Mouse (Mus musculus): ENCODE measurements around the gene Rab30. TPM values are rescaled to one million over a fixed set of nuclear protein-coding genes. Genes with fewer than 3 reads are reported as not detected.
"Not testable (repeated sequence)": the region's sequence is repeated elsewhere in the genome, so short reads cannot be mapped to it uniquely, and the experiment has no call there.

Rab30 gene
- total and polyA plus RNA-seq, 3 experiments: 0.21 to 5.0 (median 3.7) TPM

DNA sequence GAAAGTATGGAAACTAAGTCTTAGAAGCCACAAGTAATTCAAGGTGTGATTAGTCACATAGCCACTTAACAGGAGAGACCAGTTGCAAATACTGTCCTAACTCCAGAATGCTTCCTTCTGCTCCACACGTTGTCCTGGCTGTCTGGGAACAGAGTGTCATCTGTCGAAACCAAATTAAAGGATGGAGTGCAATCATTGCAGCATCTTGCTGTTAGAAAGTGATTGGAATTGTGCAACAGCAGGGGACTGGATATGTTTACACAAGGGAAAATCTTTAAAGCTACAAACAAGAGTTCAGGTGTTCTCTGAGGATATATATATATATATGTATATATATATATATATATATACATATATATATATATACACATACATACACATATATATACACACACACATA is 9.0 kb downstream of the Rab30 start:
- DNase-seq: no peak

DNA sequence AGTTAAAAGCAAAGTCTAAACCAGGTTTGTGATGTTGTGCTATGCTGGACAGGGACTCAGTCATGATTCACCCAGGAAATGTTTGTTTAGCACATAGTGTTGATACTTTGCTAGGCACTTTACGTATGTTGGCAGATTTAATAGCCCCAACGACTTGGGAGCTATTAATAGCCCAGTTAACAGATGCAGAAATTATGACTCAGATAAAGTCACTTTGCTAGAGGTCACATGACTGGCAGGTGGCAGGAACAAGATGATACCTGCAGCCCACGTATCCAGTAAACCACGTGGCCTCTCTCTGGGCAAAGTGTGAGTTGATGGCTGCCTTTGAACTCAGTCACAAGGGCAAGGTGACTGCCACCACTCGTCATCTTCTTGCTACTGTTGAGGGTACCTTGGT is 16.7 kb downstream of the Rab30 start:
- DNase-seq: no peak

DNA sequence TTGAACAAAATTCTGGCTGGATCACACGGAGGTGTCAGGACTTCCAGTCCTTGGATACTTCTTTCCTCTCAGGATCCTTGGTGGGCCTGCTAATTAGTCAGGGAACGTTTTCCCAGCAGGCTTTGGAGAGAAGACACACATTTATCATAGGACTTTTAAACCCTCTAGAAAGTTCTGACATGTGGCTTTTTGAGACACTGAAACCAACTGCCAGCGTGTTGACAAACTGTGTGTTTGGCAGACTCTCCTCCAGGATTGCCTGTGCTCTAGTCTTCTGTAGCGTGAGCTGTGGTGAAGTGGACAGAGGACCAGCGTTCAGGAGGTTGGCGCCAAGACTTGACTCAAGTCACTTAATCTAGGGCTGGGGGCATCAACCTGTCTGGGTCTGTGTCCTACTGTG is 19.2 kb downstream of the Rab30 start:
- DNase-seq: no peak

DNA sequence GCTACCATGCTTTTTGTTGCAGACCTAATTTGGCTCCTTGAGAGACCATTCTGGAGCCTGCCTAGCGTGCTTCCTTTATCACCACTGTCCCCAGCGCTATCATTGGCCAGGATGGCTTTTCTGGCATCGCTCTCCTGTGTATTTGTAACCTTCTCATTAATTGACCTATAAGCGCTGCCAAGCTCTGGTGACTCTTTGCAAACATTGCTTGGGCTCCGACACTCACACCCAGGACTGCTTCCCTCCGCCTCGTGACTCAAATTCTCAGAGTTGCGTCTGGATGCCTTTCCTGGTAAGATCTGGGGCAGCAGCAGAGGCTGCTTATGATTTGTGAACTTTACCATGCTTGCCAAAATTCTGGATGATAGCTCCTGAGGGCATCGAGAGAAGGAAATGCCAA is 19.8 kb downstream of the Rab30 start:
- peak; percentile 13 for DNase-seq

DNA sequence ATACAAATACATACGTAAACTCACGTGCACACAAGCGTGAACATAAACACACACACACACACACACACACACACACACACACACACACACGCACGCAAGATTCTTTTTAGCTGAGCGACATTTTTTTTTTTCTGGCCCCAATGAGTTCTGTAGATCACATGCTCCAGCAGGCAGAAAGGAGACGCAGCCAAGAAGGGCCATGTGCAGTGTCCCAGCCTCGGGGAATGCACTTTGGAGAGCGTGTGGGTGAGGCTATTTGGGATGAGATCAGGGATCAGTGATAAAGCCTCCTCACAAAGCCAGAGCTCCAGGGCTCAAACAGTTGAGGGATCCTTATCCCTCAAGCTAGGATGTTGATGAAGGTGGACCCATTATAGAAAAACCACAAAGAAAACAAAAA is 24.0 kb downstream of the Rab30 start:
- no peak for DNase-seq

DNA sequence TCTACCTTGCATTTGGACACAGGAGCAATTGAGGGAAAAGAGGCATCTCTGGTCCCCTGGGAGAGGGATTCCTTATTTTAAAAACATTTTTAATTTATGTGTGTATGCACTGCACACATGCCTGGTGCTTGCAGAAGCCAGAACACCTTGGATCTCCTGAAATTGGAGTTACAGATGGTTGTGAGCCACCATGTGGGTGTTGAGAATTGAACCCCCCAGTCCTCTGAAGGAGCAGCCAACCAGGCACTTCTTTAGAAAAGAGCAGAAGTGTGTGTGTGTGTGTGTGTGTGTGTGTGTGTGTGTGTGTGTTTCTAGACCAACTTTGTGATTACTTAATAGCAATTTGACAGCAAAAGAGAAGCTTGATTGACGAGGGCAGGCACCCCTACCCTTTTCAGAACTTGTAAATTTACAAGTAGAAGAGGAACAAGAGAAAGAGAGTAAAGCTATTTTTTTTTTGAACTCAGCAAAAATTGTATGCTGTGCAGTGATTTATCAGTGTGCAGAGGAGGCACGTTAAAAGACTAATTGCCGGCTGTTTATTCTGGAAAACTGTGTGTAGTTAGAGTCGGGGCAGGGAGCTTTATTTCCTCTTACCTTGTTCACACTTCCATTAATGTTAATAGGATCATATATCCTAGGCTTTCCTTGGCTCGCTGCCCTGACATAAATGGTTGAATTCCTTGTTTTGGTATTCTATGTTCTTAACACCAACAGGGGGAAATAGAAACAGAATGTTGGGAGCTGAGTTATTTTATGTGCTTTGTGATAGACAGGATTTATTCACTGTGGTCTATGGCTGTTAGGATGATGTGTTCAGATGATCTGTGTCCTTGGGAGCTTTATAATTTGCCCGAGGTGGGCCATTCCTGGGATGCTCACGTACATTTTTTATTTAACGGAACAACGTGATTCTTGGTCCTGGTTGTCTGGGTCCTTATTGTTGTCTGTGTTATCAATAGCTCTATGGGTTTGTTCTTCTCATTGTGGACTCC is 25.0 kb downstream of the Rab30 start:
- no peak for DNase-seq

DNA sequence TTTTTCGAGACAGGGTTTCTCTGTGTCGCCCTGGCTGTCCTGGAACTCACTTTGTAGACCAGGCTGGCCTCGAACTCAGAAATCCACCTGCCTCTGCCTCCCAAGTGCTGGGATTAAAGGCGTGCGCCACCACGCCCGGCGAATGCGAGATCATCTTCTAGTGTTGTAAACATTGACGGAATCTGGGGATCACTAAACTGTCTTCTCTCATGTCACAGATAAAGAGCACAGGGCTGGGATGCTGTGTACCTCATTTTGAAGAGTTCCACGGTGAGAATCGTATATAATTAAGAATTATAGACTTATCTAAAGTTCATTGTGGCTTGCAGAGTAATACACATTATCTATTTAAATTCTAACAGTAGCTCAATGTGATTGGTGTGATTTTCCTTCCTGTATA is 26.7 kb downstream of the Rab30 start:
- DNase-seq: not testable (repeated sequence)

DNA sequence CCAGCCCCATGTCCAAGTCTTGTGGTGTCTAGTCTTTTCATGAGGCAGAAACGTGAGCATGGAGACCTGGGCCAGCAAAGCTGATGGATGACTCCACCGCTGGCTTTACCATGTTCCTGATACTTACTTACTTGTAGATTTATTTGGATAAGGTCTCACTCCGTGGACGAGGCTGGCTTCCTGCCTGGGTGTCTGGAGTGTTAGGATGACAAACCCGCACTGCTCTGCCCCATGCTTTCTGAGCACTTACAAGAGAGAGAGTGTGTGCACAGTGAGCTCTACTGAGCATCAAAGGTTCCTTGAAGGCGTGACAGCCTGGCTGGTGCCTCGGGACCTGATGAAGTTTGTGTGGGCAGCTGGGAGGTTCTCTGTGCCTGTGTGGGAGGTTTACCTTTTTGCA is 27.5 kb downstream of the Rab30 start:
- no peak for DNase-seq

DNA sequence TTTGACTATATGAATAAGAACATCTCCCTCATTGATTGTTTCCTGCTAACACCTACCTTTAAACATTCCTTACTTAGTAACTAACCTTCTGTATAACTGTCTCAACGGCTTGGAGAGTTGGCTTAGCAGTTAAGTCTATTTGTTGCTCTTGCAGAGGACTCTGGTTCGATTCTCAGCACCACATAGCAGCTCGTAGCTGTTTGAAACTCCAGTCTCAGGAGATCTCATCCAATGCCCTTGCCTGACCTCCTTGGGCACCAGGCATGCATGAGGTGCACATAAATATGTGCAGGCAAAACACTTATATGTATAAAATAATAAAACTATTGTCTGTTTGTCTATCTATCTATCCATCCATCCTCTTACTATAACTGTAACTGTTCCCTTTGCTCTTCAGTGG is 31.6 kb downstream of the Rab30 start:
- DNase-seq: no peak

DNA sequence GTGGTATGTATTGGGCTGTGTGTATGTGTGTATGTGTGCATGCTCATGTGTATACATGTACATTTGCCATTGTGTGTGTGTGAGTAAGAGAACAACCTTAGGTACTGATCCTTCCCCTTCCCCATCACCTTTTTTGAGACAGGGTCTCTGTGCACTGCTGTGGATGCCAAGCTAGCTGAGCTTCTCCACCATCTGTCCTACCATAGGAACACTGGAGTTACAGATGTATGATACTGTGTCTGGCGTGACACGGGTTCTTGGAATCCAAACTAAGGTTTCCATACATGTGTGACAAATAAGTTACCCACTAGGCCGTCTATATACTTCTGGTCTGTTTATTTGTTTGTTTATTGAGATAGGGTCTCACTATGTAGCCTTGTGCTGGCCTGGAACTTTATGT is 32.2 kb downstream of the Rab30 start:
- DNase-seq: no peak

DNA sequence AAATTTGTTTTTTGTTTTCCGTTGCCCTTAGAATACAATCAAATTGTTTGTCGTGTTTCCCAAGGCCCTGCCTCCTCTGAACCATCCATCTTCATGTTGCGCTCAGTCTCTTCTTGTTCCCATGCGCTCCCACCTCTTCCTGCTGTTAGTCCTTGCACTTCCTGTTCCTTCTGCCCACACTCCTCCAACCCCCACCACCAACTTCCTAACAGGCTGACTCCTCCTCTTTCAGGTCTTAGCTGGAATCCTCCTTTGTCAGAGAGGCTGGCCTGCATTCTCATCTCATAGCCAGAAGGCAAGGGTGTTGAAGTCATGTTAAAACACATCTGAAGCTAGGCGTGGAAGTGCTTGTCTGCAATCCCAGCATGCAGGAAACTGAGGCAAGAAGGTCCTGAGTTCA is 33.3 kb downstream of the Rab30 start:
- no peak for DNase-seq

DNA sequence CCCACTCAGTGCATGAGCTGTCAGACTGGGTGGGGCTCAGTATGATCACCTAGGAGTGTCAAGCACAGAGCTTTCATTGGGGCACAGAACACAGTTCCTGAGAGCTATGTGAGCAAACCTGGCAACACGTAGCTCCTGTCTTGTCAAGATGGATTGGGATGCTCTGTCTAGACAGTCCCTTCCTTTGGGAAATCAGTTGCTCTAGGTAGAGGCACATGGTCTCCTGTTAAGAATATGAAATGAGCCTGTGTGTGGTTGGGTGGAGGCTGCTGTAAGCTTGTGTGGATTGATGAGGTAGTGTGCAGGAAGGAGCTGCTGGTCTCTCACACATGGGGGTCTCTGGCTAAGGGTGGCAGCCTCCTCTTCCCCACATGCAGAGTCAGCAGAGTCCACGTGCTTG is 34.3 kb downstream of the Rab30 start:
- DNase-seq: no peak

DNA sequence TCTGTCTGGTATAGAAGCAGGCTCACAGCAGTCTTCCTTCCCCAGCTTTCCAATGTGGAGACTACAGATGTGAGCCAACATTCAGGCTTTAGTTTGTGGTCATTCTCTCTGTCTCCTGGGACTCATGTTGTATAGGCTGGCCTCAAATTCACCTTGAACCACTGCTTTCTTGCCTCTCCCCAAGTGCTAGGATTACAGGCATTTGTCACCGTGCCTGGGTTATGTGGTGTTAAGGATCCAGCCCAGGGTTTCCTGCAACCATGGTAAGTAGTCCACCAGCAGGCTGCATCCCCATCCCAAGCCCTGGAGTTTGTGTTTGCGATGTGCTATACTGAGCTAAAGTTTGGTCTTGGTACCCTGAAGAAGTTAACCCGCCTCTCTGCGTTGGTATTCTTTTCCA is 35.2 kb downstream of the Rab30 start:
- no peak for DNase-seq

DNA sequence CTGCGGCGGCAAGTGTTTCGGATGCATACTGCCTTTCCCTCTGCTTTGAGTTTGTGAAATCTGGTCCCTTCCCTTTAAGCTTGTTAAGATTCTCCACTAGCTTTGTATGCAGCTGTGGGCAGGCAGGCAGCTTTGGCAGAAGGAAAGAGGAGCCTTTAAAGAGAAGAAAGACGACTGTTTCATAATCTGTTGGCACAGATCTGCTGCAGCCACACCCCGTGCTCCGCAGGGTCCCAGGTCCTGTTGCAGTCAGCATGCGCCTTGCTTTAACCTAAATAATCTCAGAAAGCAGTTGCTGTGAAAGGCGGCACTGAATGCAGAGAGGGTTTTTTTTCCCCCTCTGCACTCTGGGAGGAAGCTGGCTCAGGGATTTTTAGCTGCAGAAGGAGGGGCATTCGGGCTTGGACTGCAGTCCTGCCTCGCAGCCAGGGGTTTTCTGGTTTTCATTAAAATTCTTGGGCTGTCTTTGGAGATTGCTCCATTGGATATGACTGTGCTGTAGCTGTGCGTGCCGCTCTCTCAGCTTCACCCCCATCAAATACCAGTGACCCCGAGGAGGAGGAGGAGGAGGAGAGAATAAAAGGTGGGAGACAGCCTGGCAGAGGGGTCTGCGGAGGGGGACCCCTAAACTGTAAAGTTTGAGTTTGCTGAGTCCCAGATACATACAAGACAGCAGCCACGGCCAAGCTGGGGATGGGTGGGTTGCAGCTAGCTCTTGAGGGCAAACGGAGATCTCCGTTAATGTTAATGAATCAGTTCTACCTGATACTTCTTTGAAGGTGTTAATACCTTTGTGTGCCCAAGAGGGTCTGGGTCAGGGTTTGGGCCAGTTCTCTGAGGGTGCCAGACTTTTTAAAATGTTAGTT is 35.9 kb downstream of the Rab30 start:
- DNase-seq: peak; percentile 54

DNA sequence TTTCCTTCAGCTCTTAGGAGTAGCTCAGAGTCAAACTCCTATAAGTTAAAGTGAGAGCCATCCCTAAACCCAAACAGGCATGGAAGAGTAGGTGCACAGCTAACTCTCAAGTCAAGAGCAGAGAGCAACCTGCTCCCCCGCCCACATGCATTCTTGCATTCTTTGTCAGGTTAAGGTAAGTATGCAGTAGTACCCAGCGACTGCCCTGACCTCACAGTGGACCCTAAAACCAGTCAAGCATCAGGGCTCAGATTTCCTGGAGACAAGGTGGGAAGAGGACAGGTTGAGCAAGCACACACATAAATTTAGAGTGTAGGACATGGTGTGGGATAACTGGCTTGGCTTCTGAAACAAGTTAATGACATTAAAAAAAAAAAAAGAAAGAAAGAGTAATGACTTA is 37.7 kb downstream of the Rab30 start:
- DNase-seq: no peak

DNA sequence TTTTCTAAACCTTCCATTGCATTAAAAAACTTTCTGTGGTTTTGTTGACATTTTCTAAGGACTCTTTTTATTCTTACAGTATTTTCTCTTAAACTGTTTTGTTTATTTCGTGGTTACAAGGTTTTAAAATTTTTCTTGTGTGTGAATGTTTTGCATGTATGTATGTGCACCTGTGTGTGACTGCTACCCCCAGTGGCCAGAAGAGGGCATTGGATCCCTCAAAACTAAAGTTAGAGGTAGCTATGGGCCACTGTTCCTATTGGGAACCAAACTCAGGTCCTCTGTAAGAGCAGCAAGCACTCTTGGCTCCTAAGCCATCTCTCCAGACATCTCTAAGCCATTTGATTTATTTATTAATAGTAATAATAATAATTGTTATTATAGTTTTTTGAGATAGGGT is 40.0 kb downstream of the Rab30 start:
- no peak for DNase-seq

DNA sequence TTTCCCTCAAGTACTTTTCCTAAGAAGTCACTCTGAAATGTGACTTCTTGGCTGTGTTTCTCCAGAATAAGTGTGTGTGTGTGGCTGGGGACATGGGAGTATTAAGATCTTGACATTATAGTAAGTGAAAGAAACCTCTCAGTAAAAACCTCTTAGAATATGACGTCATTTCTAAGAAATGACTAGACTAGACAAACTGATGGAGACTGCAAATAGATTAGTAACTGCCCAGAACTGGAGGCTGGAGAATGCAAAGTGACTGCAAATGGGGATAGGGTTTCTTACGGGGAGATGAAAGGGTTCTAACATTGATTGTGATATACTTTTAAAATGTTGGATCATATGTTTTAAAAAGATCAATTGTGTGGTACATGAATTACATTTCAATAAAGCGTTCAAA is 40.5 kb downstream of the Rab30 start:
- DNase-seq: no peak

DNA sequence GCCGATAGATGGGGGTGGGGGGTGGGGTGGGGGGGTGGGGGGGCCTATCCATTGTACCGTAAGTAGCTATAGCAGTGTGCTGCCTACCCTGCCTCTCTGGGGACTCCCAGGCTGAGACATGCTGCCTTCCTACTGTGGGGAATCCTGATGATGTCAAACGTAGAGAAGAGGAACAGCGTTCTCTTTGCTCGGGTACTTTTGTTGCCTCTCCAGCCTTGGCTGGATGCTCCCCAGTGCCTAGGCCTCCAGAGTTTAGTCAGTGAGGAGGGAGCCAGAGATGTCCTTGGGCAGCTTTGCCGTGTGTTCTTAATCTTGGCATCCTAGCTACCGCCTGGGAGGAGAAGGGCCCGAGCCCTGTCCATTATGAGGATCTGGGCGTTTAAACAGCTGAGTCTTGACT is 41.1 kb downstream of the Rab30 start:
- peak; percentile 19 for DNase-seq

DNA sequence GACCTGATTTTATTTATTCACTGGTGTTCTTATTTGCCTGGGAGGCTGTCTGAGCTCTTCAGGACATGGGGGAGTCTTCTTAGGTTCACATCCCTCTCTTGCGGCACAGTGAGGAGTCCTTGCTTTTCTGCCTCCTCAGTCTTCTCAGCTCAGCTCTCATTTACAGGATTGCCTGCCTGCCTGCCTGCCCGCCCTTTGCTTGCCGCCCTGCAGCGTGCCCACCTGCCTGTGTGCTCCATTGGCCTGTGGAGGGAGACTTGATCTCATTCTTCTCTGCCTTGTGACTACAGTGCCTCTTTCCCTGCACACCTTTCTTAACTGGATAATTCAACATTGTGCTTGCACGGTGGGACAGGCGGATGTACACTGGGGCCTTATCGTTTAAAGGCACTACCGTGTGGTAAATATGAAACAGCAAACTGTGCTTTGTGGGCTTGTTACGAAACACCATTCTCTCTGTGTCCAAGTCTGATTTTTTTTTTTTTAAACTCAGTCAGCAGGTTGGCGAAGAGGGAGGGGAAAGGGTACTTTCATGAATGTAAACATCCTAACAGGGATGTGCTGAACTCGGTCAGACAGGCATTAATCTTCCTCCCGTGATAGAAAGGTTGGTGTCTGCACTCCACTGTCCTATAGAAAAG is 41.9 kb downstream of the Rab30 start:
- no peak for DNase-seq

DNA sequence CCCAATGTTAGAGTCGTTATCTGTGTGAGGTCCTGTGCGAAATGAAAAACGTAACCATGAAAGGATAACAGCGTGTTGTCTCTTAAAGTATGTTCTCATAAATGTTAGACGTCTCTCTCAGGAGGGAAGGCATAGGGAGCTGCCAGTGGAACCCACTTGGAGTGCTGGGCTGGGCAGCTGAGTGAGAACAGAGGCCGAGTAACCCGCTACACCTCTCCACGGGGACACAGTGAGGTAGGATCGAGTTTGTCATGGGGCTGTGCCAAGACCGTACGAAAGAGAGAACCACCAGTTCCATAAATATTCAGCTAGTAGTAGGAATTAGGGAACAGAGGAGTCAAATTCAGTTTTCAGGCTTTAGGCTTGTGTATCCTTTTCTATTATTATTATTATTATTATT is 42.5 kb downstream of the Rab30 start:
- no peak for DNase-seq

DNA sequence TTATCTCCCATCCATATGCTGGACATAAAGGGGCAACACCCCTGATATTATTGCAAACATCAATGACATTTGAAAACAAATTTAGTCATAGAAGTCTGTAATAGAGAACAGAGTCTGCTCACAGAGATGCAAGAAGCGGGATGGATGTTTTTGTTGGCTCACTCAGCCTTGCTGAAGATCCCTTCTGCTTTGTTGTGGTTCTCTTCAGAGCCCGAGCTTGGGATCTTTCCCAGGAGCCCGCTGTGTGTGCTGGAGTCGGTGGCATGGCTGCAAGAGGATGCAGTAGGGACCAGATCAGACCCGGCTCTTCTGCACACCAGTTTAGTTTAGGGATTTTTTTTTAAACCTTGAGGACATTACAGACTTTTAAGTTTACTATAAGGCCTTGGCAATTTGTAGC is 54.3 kb downstream of the Rab30 start:
- DNase-seq: no peak

DNA sequence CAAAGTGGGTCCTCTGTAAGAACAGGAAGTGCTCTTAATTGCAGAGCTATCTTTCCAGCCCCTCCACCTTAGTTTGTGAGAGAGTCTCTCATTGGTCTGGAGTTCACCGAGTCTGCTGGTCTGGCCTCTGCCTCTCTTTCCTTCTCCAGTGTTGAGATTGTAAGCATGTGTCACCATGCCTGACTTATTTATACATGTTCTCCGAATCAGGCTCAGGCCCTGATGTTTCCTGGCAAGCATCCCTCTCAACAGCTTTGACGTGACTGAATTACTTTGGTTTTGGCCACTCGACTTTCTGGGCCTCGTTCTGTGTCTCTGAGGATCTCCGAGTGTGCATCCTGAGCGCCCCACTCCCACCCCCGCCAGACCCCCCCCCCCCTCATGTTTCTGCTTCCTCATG is 55.4 kb downstream of the Rab30 start:
- no peak for DNase-seq
